Mouse (Mus musculus) limb, embryonic 12.5 days (tissue): ENCODE measurements around the gene Dusp6. TPM values are rescaled to one million over a fixed set of nuclear protein-coding genes. Genes with fewer than 3 reads are reported as not detected.

Experiments used
- ATAC-seq: fragments of 200-750 bp; cut with Nextera tagmentation; 2 replicates; pipeline ENCODE4 v1.8.0; 2017; ENCODE audit warnings: low read depth, moderate TSS enrichment; ENCODE audit not compliant: insufficient number of reproducible peaks, insufficient read depth, low FRiP score, low TSS enrichment
- H3K27ac ChIP-seq: fragments of 300-500 bp; sonication (generic); 2 replicates; pipeline ENCODE4 v1.5.1; 2016; ENCODE audit warnings: mild to moderate bottlenecking, moderate library complexity
- H3K27me3 ChIP-seq: fragments of 300-500 bp; sonication (generic); 2 replicates; pipeline ENCODE4 v1.6.1; 2016; ENCODE audit warnings: mild to moderate bottlenecking, moderate library complexity
- H3K36me3 ChIP-seq: fragments of 300-500 bp; sonication (generic); 2 replicates; pipeline ENCODE4 v1.6.1; 2016; ENCODE audit warnings: mild to moderate bottlenecking, moderate library complexity
- H3K4me1 ChIP-seq: fragments of 300-500 bp; sonication (generic); replicated peaks from 2 replicates; pipeline ENCODE4 v1.6.1; 2016
- H3K4me2 ChIP-seq: fragments of 300-500 bp; sonication (generic); 2 replicates; pipeline ENCODE4 v1.6.1; 2016; ENCODE audit warnings: mild to moderate bottlenecking, moderate library complexity
- H3K4me3 ChIP-seq: fragments of 300-500 bp; sonication (generic); replicated peaks from 2 replicates; pipeline ENCODE4 v1.5.1; 2016; ENCODE audit warnings: mild to moderate bottlenecking
- H3K9ac ChIP-seq: fragments of 300-500 bp; sonication (generic); replicated peaks from 2 replicates; pipeline ENCODE4 v1.6.1; 2016; ENCODE audit warnings: mild to moderate bottlenecking, moderate library complexity
- H3K9me3 ChIP-seq: fragments of 300-500 bp; sonication (generic); 2 replicates; pipeline ENCODE4 v1.6.1; 2016; ENCODE audit warnings: mild to moderate bottlenecking, moderate library complexity
- whole genome bisulfite sequencing: fragments of 180-500 bp; shearing (Covaris S2); methylation state at CpG from one replicate; pipeline ENCODE4 v1.1.7; 2016; 5-methylcytosine and 5-hydroxymethylcytosine counted together
- polyA plus RNA-seq: library from polyadenylated mRNA; unstranded; fragments of >200 nt; fragmentation: Nextera tagmentation; extraction: Ambion mirVana; gene quantifications from 2 replicates; pipeline ENCODE4 v1.2.1, GENCODE M21; 2016

Dusp6 gene
- polyA plus RNA-seq, 1 experiment from 2014 or later = 117 TPM

- H3K9ac ChIP-seq = no peak overlapping the region
- WGBS = 91% methylated on average over 8 of the region's 8 CpGs
- peaks cover 10% of the 10 kb centered on the region for H3K4me1 ChIP-seq
- H3K36me3 ChIP-seq = no peaks in the 10 kb centered on the region
- H3K4me2 ChIP-seq = no peak overlapping the region
- no peak overlapping the region for H3K4me3 ChIP-seq
- H3K9me3 ChIP-seq = no peaks in the 10 kb centered on the region
- H3K27me3 ChIP-seq = no peaks in the 10 kb centered on the region
- no peak for ATAC-seq
- H3K27ac ChIP-seq = no peak overlapping the region
Measured at GRCm38 (mm10) chr10:99234336-99234735, 28.7 kb upstream of the Dusp6 start.

GRCm38 (mm10) chr10:99235081-99235480 is 27.9 kb upstream of the Dusp6 start:
- Histone ChIP-seq H3K4me1 (peaks cover 11% of the 10 kb centered on the region; the same call in 1 of the 2 replicates), H3K9ac (no peak overlapping the region), H3K27ac (no peak overlapping the region), H3K9me3 (no peaks in the 10 kb centered on the region), H3K27me3 (no peaks in the 10 kb centered on the region), H3K4me2 (no peak overlapping the region), H3K4me3 (no peak overlapping the region), H3K36me3 (no peaks in the 10 kb centered on the region)
- no peak for ATAC-seq
- WGBS = 93% methylated on average over 9 of the region's 9 CpGs

DNA sequence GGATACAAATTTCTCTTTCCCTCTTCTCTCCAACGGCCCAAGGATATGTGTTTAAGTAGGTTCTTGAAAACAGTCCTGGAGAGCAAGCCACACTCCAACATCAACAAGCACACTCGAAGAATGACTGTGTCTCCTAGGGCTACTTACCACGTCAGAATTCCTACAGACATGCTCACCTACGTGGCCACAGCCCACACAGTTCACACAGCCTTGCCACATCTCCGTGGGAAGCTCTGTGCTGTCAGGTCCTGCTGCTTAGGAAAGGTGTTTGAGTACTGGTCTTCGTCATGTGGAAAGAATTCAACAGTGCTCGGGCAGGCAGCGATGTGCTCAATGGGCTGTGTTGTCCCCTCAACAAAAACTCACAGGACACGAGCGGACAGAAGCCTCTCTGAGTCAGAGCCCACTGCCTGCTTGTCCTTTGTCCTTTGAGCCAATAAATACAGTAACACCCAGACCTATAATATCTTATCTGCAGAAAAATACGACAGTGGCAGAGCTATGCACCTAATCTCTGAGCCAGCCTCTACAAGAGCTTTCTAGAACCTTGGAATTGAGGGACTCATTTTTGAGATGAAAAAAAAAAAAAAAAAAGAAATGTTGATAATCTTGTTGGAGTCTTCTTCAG is 25.7 kb upstream of the Dusp6 start:
- 79% methylated on average over 11 of the region's 11 CpGs for WGBS
- Histone ChIP-seq H3K9me3 (no peaks in the 10 kb centered on the region), H3K4me2 (no peak overlapping the region), H3K4me3 (no peak overlapping the region), H3K27me3 (no peaks in the 10 kb centered on the region), H3K9ac (no peak overlapping the region), H3K36me3 (no peaks in the 10 kb centered on the region), H3K27ac (no peak overlapping the region), H3K4me1 (peaks cover 23% of the 10 kb centered on the region)
- no peak for ATAC-seq

- H3K27me3 ChIP-seq = no peaks in the 10 kb centered on the region
- no peaks in the 10 kb centered on the region for H3K36me3 ChIP-seq
- no peak overlapping the region for H3K27ac ChIP-seq
- no peak overlapping the region for H3K4me3 ChIP-seq
- no peak overlapping the region for H3K4me2 ChIP-seq
- 63% methylated on average over 11 of the region's 11 CpGs for WGBS
- peaks cover 33% of the 10 kb centered on the region for H3K4me1 ChIP-seq
- H3K9me3 ChIP-seq = no peaks in the 10 kb centered on the region
- ATAC-seq = no peak
- H3K9ac ChIP-seq = no peak overlapping the region
Measured at GRCm38 (mm10) chr10:99238537-99238936, 24.5 kb upstream of the Dusp6 start.

DNA sequence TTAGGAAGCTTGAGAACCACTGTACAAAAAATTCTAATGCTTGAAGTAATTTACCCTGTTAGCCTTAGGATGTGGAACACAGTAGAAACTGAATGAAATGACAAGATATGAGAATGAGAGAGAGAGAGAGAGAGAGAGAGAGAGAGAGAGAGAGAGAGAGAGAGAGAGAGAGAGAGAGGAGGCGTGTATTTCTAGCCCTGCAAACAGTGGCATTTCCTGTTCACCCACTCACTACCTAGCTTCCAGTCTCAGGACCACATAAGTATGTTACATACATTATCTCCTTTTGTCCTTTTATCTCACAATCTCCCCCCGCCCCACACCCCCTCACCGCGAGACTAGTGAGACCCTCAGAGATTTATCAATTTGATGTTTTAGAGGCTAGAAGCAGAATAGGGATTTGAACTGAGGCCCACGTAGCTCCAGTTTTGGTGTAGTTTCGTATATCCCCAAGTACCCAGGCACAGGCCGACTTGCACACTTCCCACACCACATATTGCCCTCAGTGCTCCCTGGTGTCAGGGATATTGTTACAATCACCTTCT is 21.7 kb upstream of the Dusp6 start:
- no peaks in the 10 kb centered on the region for H3K36me3 ChIP-seq
- H3K4me1 ChIP-seq = peaks cover 44% of the 10 kb centered on the region
- ATAC-seq = no peak
- H3K27ac ChIP-seq = peak overlapping the region; percentile 56
- H3K4me3 ChIP-seq = no peak overlapping the region
- WGBS = 68% methylated on average over 7 of the region's 7 CpGs
- H3K4me2 ChIP-seq = no peak overlapping the region
- no peak overlapping the region for H3K9ac ChIP-seq
- no peaks in the 10 kb centered on the region for H3K9me3 ChIP-seq
- no peaks in the 10 kb centered on the region for H3K27me3 ChIP-seq

DNA sequence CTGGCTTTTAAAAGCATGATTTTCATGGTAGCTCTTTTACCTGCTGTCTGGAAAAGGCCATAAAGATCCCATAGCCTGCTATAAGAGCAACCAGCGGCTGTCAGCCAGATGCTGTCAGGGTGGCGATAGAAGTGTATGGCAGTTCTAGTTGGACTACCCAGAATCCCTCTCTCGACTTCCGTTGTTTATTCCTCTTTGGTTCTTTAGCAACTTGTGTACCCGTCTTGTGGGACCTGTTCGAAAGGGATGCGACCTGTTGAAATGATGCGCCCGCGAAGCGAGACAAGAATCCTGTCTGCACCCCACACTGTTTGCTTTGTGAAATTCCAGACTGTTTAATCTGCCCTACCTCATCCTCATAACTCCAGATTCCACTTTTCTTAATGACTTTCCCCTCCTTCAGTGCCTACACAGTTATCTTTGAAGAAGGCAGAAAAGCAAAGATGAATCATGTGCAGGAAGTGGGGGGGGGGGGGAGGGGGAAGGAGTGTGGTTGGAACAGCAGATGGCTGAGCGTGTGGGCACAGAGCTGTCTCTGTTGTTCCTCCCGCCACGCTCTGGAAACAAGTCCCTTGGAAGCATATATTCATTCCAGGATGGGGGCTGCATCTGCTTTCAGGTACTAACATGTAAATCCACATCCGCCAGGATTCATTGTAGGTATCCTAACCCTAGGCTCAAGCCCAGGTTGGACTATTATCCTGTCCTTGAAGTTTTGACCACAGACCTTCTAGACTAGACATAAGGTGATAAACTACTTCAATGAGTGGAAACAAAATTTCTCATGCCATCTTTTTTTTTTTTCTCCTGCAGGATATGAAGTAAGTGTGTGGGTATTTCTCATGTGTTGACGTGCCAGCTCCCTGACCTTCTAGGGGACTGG is 21.0 kb upstream of the Dusp6 start:
- peaks cover 43% of the 10 kb centered on the region for H3K4me1 ChIP-seq
- WGBS = 59% methylated on average over 16 of the region's 16 CpGs
- H3K9ac ChIP-seq = no peak overlapping the region
- no peaks in the 10 kb centered on the region for H3K27me3 ChIP-seq
- H3K36me3 ChIP-seq = no peaks in the 10 kb centered on the region
- peak overlapping the region; percentile 56 for H3K27ac ChIP-seq
- no peak overlapping the region for H3K4me2 ChIP-seq
- H3K4me3 ChIP-seq = no peak overlapping the region
- ATAC-seq = no peak
- no peaks in the 10 kb centered on the region for H3K9me3 ChIP-seq

GRCm38 (mm10) chr10:99242721-99243120 is 20.3 kb upstream of the Dusp6 start:
- Histone ChIP-seq H3K27me3 (no peaks in the 10 kb centered on the region), H3K4me1 (peaks cover 40% of the 10 kb centered on the region), H3K4me2 (no peak overlapping the region), H3K9me3 (no peaks in the 10 kb centered on the region), H3K9ac (no peak overlapping the region), H3K36me3 (no peaks in the 10 kb centered on the region), H3K4me3 (no peak overlapping the region), H3K27ac (0 out of 2 replicates have a peak overlapping the region, but pooled peaks have one; percentile 26)
- ATAC-seq = no peak
- WGBS = 70% methylated on average over 10 of the region's 10 CpGs

- no peaks in the 10 kb centered on the region for H3K9me3 ChIP-seq
- WGBS = 44% methylated on average over 5 of the region's 5 CpGs
- H3K27ac ChIP-seq = no peak overlapping the region
- no peak for ATAC-seq
- H3K36me3 ChIP-seq = no peaks in the 10 kb centered on the region
- no peak overlapping the region for H3K9ac ChIP-seq
- no peaks in the 10 kb centered on the region for H3K27me3 ChIP-seq
- H3K4me1 ChIP-seq = peaks cover 40% of the 10 kb centered on the region
- H3K4me3 ChIP-seq = no peak overlapping the region
- no peak overlapping the region for H3K4me2 ChIP-seq
Measured at GRCm38 (mm10) chr10:99243907-99244489, 19.0 kb upstream of the Dusp6 start.

DNA sequence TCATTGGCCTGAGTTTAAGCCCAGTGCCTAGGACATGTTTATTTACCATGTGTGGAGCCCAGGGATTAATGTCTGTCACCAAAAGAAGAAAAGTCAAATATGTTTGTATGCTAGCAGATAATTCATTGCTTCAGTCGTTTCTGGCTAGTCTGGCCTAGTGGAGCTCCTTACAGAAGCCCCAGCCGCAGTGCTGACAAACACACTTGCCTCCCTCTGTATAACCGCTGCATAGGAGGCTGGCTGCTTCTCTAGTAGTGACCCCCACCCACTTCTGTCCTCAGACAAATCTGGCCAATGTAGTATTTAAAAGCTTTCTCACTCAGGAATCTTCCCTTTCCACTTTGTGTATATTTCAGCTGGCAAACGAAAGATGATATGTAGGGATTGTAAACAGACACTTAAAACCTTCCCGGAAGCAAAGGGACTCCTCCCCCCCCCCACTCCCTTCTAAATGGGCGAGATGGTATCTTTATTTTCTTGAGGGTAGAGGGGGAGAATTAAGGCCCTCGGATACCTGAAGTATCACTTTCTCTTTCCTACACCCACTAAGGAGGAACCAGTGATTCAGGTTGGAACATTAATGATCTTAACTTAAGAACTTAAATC is 18.3 kb upstream of the Dusp6 start:
- no peaks in the 10 kb centered on the region for H3K27me3 ChIP-seq
- WGBS = 36% methylated on average over 7 of the region's 7 CpGs
- no peak overlapping the region for H3K4me3 ChIP-seq
- ATAC-seq = no peak
- H3K4me1 ChIP-seq = peaks cover 33% of the 10 kb centered on the region
- no peak overlapping the region for H3K9ac ChIP-seq
- H3K9me3 ChIP-seq = no peaks in the 10 kb centered on the region
- no peak overlapping the region for H3K4me2 ChIP-seq
- no peak overlapping the region for H3K27ac ChIP-seq
- H3K36me3 ChIP-seq = no peaks in the 10 kb centered on the region

- H3K36me3 ChIP-seq = no peaks in the 10 kb centered on the region
- H3K27me3 ChIP-seq = no peaks in the 10 kb centered on the region
- no peak overlapping the region for H3K27ac ChIP-seq
- H3K9me3 ChIP-seq = no peaks in the 10 kb centered on the region
- peaks cover 25% of the 10 kb centered on the region for H3K4me1 ChIP-seq
- ATAC-seq = no peak
- 88% methylated on average over 20 of the region's 20 CpGs for WGBS
- H3K9ac ChIP-seq = no peak overlapping the region
- no peak overlapping the region for H3K4me2 ChIP-seq
- no peak overlapping the region for H3K4me3 ChIP-seq
Measured at GRCm38 (mm10) chr10:99246797-99247508, 16.1 kb upstream of the Dusp6 start.
